Mouse (Mus musculus) limb, embryonic 14.5 days (tissue): ENCODE measurements at regions not wholly inside any gene's neighbourhood (a gene's known extent, or its start where the extent isn't known, plus 50 kb on each side); places are given as distances from the start of the nearest gene placed in this dataset.

Experiments used
- ATAC-seq: fragments of 200-750 bp; cut with Nextera tagmentation; 2 replicates; pipeline ENCODE4 v1.8.0; 2017; ENCODE audit warnings: low read depth, moderate number of reproducible peaks, moderate TSS enrichment; ENCODE audit not compliant: low FRiP score
- DNase-seq: peaks from one replicate; pipeline ENCODE4 v3.0.0-alpha.2; 2015; ENCODE audit warnings: low spot score
- H3K27ac ChIP-seq: fragments of 300-500 bp; sonication (generic); replicated peaks from 2 replicates; pipeline ENCODE4 v1.5.1; 2014; ENCODE audit warnings: low read depth, mild to moderate bottlenecking, low read length, moderate library complexity, mixed read lengths
- H3K27me3 ChIP-seq: fragments of 300-500 bp; sonication (generic); 2 replicates; pipeline ENCODE4 v1.6.1; 2014; ENCODE audit warnings: low read length, mixed read lengths; ENCODE audit not compliant: control insufficient read depth, insufficient read depth
- H3K36me3 ChIP-seq: fragments of 300-500 bp; sonication (generic); 2 replicates; pipeline ENCODE4 v1.6.1; 2014; ENCODE audit warnings: mild to moderate bottlenecking, low read length, moderate library complexity, mixed read lengths; ENCODE audit not compliant: control insufficient read depth, insufficient read depth
- H3K4me1 ChIP-seq: fragments of 300-500 bp; sonication (generic); 2 replicates; pipeline ENCODE4 v1.6.1; 2014; ENCODE audit warnings: antibody characterized with exemption, low read length, mixed read lengths; ENCODE audit not compliant: control insufficient read depth, insufficient read depth
- H3K4me2 ChIP-seq: fragments of 300-500 bp; sonication (generic); replicated peaks from 2 replicates; pipeline ENCODE4 v1.6.1; 2014; ENCODE audit warnings: low read depth, mild to moderate bottlenecking, low read length, moderate library complexity; ENCODE audit not compliant: severe bottlenecking
- H3K4me3 ChIP-seq: fragments of 300-500 bp; sonication (generic); replicated peaks from 2 replicates; pipeline ENCODE4 v1.5.1; 2014; ENCODE audit warnings: low read length
- H3K9ac ChIP-seq: fragments of 300-500 bp; sonication (generic); 2 replicates; pipeline ENCODE4 v1.6.1; 2014; ENCODE audit warnings: mild to moderate bottlenecking, low read depth, low read length, moderate library complexity; ENCODE audit not compliant: severe bottlenecking
- H3K9me3 ChIP-seq: fragments of 300-500 bp; sonication (generic); 2 replicates; pipeline ENCODE4 v1.6.1; 2016; ENCODE audit warnings: low read length; ENCODE audit not compliant: control insufficient read depth
- POLR2A ChIP-seq: fragments of 200-500 bp; IDR thresholded peaks from 2 replicates; pipeline ENCODE4 v1.8.0; 2012; ENCODE audit warnings: inconsistent platforms, mild to moderate bottlenecking, moderate library complexity, borderline replicate concordance; ENCODE audit not compliant: insufficient read depth, insufficient read length; ENCODE audit errors: extremely low read depth
- WGBS: fragments of 180-500 bp; shearing (Covaris S2); extraction: QIAGEN DNeasy Blood & Tissue Kit; methylation state at CpG from one replicate; pipeline ENCODE4 v1.1.7; 2014; 5-methylcytosine and 5-hydroxymethylcytosine counted together

DNA sequence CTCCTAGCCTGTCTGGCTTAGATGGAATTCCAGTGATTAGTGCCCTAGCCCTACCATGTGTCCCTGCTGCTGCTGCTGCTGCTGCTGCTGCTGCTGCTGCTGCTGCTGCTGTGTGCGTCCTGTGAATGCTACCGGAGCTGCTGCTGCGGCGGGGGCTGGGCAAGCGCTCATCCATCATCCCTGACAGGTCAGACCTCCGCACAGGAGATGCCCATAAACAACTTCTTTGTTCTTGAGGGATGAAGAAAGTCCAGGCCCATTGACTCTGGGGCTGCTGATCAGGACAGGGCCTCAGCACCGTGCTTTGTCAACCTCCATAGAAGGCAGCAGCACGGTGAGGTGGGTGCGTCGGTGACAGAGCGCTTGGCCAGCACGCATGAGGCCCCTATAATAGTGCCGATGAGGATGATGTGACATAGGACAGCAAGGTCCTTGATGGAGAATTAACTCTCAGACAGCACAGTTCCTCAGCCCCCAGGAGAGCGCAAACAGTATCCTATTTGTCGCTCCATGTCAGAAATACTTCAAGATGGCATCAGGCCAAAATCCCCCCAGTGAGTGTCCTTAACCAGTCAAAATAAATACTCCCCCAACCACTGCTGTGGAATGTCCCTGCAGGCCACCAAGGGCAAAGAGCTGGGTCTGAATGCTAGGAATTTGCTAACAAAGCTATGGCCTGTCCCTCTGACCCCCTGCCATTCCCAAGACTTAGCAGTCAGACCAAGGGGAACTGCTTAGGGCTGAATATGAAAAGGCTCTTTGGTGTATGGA, 95.1 kb upstream of the Errfi1 start:
- no peak overlapping the region for H3K4me3 ChIP-seq
- 13% methylated on average over 15 of the region's 15 CpGs for WGBS
- ATAC-seq, result peak; percentile 53

DNA sequence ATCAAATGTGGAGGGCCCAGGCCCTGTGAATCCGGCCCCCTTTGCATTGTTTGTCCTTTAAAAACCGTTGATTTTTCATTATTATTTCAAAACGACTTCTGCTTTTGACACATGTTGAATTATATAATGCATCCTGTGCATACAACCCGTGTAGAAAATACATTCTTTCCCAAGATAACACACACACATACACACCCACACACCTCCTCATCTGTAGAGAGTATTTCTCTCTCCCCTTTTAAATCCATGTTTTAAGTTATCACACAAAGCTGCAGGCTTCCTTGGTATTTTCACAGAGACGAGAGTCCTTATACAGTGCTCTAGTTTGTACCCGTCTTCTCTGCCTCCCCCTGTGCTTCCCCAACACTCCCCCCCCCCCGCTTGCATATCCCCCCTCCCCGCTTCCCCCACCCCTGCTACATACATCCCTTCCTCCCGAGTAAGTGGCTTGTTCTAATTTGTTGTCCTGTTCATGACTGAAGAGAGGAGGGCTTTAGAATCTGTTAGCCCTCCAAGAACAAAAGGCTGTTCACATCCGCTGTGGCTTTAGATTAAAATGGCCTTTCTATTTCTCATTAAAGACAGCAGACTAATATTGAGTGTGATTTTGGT, 95.8 kb upstream of the Errfi1 start:
- TF ChIP-seq POLR2A, result no peak
- H3K4me1 ChIP-seq, result peaks cover 12% of the 10 kb centered on the region
- ATAC-seq (no peak), DNase-seq (no peak)
- H3K36me3 ChIP-seq, result no peaks in the 10 kb centered on the region
- H3K9ac ChIP-seq, result no peak overlapping the region
- H3K4me3 ChIP-seq, result no peak overlapping the region
- H3K4me2 ChIP-seq, result no peak overlapping the region
- 0 out of 2 replicates have a peak overlapping the region, but pooled peaks have one; percentile 56 for H3K27ac ChIP-seq
- WGBS, result 36% methylated on average over 10 of the region's 10 CpGs
- H3K9me3 ChIP-seq, result no peaks in the 10 kb centered on the region
- H3K27me3 ChIP-seq, result no peaks in the 10 kb centered on the region

More for the DNA sequence above, 95.1 kb upstream of the Errfi1 start:
- Histone ChIP-seq H3K4me1 (peaks cover 12% of the 10 kb centered on the region), H3K27me3 (no peaks in the 10 kb centered on the region), H3K9ac (no peak overlapping the region), H3K27ac (peak overlapping the region; percentile 56; the same call in 1 of the 2 replicates), H3K4me2 (no peak overlapping the region; the same call in 1 of the 2 replicates), H3K9me3 (no peaks in the 10 kb centered on the region), H3K36me3 (no peaks in the 10 kb centered on the region)
- DNase-seq, result no peak
- TF ChIP-seq POLR2A, result no peak

DNA sequence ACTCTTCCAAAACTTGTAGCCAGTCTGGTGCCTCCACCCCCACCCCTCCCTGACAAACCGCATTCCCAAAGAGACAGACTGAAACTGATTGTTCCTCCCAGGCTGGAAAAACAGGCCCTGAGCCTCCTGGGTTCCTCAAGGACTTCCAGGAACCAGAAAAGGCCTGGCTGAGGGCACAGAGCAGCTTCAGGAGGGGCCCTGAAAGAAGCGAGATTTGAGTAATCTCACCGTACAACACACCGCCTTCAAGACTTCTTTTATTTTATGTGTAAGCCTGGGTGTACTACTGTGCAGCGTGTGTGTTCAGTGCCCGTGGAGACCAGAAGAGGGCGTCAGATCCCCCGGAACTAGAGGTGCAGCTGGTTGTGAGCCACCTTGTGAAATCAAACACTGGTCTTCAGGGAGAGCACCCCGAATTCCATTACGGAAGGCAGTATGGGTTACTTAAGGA, 96.4 kb upstream of the Errfi1 start:
- Histone ChIP-seq H3K36me3 (no peaks in the 10 kb centered on the region), H3K9ac (no peak overlapping the region), H3K9me3 (no peaks in the 10 kb centered on the region), H3K27me3 (no peaks in the 10 kb centered on the region), H3K4me3 (no peak overlapping the region), H3K4me1 (peaks cover 12% of the 10 kb centered on the region), H3K27ac (no peak overlapping the region), H3K4me2 (no peak overlapping the region)
- DNase-seq (no peak), ATAC-seq (no peak)
- TF ChIP-seq POLR2A, result no peak
- 72% methylated on average over 10 of the region's 10 CpGs for WGBS

DNA sequence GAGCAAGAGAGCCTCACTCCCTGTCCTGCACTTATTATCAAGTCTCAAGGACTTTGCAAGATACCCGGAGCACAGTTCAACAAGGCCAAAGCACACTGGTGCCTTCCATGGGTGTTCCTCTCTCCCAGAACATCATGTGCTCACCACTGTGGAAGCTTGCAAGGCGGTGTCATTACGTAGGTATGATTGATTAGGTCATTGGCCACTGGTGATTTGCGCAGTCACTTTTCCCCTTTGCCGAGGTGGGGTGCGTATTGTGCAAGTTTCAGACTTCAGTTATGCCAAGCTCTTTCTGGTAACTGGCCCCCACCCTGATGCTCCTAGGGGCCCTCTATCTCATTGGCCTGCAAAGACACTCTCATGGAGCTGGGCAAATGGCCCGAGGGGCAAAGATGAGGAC, 98.3 kb upstream of the Errfi1 start:
- Histone ChIP-seq H3K9me3 (no peaks in the 10 kb centered on the region), H3K27ac (no peak overlapping the region), H3K4me1 (peaks cover 12% of the 10 kb centered on the region), H3K4me2 (no peak overlapping the region), H3K27me3 (no peaks in the 10 kb centered on the region), H3K36me3 (no peaks in the 10 kb centered on the region), H3K4me3 (no peak overlapping the region), H3K9ac (no peak overlapping the region)
- 96% methylated on average over 7 of the region's 7 CpGs for WGBS
- ATAC-seq (no peak), DNase-seq (no peak)
- no peak for TF ChIP-seq POLR2A

DNA sequence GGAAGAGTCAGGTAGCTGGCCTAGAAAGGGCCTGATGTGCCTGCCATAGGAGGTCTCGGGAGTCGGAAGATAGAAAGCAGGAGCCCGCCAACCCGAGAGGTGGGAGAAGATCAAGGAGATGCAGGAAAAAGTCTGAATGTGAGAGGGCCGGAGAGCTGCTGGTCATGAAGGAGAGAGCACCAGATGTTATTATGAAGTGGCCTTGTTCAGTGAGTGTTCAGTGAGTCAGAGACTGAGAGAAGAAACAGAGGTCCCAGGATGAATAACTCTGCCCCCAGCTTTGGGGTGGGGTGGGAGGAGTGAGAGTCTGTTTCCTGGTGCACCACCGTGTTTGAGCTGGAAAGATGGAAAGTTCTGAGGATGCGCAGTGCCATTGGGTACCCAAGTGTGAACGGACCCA, 100.2 kb upstream of the Slc45a1 start:
- TF ChIP-seq POLR2A, result no peak
- no peaks in the 10 kb centered on the region for H3K9me3 ChIP-seq
- no peaks in the 10 kb centered on the region for H3K36me3 ChIP-seq
- peaks cover 4% of the 10 kb centered on the region for H3K4me1 ChIP-seq
- no peak overlapping the region for H3K4me3 ChIP-seq
- no peaks in the 10 kb centered on the region for H3K27me3 ChIP-seq
- ATAC-seq (no peak), DNase-seq (no peak)
- H3K4me2 ChIP-seq, result no peak overlapping the region
- H3K27ac ChIP-seq, result no peak overlapping the region
- H3K9ac ChIP-seq, result no peak overlapping the region
- WGBS, result 81% methylated on average over 8 of the region's 8 CpGs
